Mouse (Mus musculus) cerebellum, adult 8-10 months (tissue): ENCODE results near the gene Spop.
"Not testable (repeated sequence)": the region's sequence is repeated elsewhere in the genome, so short reads cannot be mapped to it uniquely, and the experiment has no call there.

Experiments used
- DNase-seq: peaks from one replicate; pipeline ENCODE4 v3.0.0; 2022

The Spop gene

GRCm38 (mm10) chr11:95500836-95501235, 87.0 kb downstream of the Spop start:
- no peak for DNase-seq

- not testable (repeated sequence) for DNase-seq
Measured at GRCm38 (mm10) chr11:95501826-95502225, 87.9 kb downstream of the Spop start.

GRCm38 (mm10) chr11:95503581-95504180, 89.8 kb downstream of the Spop start:
- no peak for DNase-seq

GRCm38 (mm10) chr11:95504271-95504731, 90.4 kb downstream of the Spop start:
- no peak for DNase-seq

GRCm38 (mm10) chr11:95507041-95507716, 93.3 kb downstream of the Spop start:
- no peak for DNase-seq

- DNase-seq = no peak
Measured at GRCm38 (mm10) chr11:95507785-95508184, 93.9 kb downstream of the Spop start.

- DNase-seq = no peak
Measured at GRCm38 (mm10) chr11:95508211-95508926, 94.5 kb downstream of the Spop start.

GRCm38 (mm10) chr11:95509126-95509717, 95.3 kb downstream of the Spop start:
- no peak for DNase-seq

- no peak for DNase-seq
Measured at GRCm38 (mm10) chr11:95510631-95511030, 96.8 kb downstream of the Spop start.

GRCm38 (mm10) chr11:95511919-95512318, 98.0 kb downstream of the Spop start:
- no peak for DNase-seq

GRCm38 (mm10) chr11:95512383-95512782, 98.5 kb downstream of the Spop start:
- DNase-seq = no peak

GRCm38 (mm10) chr11:95513461-95514297, 99.8 kb downstream of the Spop start:
- DNase-seq = peak; percentile 53

GRCm38 (mm10) chr11:95514298-95514861, 100.5 kb downstream of the Spop start, which contains the start of gene Nxph3:
Gene Nxph3, minus strand, starts transcription at chr11:95514570.
- peak; percentile 86 for DNase-seq

GRCm38 (mm10) chr11:95515376-95516323, 101.8 kb downstream of the Spop start:
- no peak for DNase-seq

GRCm38 (mm10) chr11:95516491-95516911, 102.6 kb downstream of the Spop start:
- DNase-seq = no peak

GRCm38 (mm10) chr11:95517162-95517561, 103.3 kb downstream of the Spop start:
- DNase-seq = no peak

GRCm38 (mm10) chr11:95519299-95519698, 105.4 kb downstream of the Spop start:
- DNase-seq = no peak

GRCm38 (mm10) chr11:95519996-95520395, 106.1 kb downstream of the Spop start:
- no peak for DNase-seq

GRCm38 (mm10) chr11:95520456-95521072, 106.7 kb downstream of the Spop start:
- peak; percentile 92 for DNase-seq

- peak; percentile 82 for DNase-seq
Measured at GRCm38 (mm10) chr11:95521563-95521962, 107.7 kb downstream of the Spop start.
